Mouse (Mus musculus) inflammation-experienced regulatory T-cells, adult 6 months (primary cell): ENCODE results near the gene Prdm10. TPM values are rescaled to one million over a fixed set of nuclear protein-coding genes. Genes with fewer than 3 reads are reported as not detected.

Experiments used
- ATAC-seq: one replicate; pipeline ENCODE4 v1.8.0; 2017
- polyA plus RNA-seq, 3 experiments: library from polyadenylated mRNA; unstranded; fragments of 100-300 nt; shearing (Covaris generic); gene quantifications; one replicate each; pipeline ENCODE4 v1.2.1; 2017

Prdm10 gene
- polyA plus RNA-seq, 3 experiments from 2014 or later, result 7.7 to 9.0 (median 8.5) TPM

DNA sequence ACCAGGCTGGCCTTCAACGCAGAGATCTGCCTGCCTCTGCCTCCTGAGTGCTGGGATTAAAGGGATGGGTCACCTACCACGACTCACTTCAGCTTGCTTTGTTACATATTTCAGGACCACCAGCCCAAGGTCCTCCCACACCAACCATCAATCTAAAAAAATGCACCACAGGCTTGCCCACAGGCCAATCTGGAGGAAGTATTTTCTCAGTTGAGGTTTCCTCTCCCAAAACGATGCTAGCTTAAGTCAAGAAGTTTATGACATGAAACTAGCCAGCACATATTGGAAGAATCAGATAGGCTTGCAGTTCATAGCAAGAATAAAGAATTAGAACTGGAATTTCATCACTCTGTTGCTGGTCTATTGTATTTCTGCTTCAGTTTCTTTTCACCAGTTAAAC is 24.0 kb downstream of the Prdm10 start:
- ATAC-seq, result no peak

DNA sequence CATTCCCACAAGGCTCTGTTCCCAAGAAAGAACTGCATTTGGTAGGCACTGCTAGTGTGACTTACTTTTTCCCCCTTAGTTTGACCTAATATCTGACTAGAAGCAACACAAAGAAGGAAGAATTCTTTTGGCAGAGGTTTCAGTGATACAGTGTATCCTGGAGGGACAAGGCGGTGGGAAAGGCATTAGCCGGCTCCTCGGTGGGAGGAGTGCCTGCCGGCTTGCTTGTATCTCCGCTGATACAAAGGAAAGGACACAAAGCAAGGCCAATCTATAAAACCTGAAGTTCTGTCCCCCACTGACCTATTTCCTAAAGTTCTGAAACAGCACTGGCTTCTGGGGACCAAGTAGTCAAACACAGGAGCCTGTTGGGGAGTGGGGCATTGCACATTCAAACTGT is 24.8 kb downstream of the Prdm10 start:
- no peak for ATAC-seq

GRCm38 (mm10) chr9:31305807-31306206 is 25.5 kb downstream of the Prdm10 start:
- no peak for ATAC-seq

DNA sequence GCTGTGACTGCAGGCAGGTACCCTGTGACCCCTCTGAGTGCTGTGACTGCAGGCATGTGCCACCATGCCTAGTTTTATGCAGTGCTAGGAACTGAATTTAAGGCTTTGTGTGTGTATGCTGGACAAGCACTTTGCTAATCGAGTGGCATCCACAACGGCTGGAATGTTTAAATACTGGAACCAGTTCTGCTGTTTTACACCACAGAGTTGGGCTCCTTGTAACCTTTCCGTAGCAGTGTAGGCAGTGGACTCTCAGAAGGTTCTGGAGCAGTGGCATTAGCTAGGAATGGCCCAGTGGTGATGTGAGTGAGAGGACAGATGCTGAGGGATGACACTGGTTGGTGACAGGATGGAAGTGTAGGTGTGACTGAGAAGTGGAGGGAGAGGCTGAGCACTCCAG is 26.9 kb downstream of the Prdm10 start:
- ATAC-seq, result no peak

DNA sequence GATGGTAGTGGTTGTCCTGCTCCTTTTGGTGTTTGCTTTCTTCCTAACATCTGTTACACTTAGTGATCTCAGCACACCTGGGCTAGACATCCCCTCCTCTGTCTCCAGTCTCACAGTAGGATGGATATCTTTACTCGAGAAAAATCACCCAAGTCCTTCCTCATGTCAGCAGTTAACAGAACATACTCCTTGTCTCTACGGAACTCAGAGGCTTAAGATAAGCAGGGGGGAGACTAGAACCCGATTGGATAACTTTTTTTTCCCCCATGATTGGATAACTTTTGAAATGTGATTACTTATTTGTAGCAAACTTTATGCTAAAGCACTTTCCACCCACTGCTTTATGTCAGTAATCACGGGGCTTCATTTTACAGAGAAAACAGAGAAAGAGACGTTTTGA is 28.7 kb downstream of the Prdm10 start:
- ATAC-seq, result no peak

DNA sequence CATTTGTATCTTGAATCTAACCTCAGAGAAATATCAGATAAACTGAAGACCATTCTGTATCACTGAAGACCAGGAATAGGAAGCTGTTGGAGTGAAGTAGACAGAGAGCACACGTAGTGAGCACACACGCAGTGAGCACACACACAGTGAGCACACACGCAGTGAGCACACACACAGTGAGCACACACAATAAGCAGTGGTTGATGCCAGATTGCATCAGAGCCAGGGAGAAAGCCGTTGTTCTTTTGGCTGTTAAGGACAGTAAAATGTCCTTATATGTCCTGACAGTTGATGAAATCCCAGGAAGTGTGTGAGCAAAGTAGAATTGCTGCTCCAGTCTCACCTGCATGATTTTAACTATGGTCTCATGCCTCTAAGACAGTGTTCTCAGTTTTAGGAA is 30.3 kb downstream of the Prdm10 start:
- no peak for ATAC-seq

DNA sequence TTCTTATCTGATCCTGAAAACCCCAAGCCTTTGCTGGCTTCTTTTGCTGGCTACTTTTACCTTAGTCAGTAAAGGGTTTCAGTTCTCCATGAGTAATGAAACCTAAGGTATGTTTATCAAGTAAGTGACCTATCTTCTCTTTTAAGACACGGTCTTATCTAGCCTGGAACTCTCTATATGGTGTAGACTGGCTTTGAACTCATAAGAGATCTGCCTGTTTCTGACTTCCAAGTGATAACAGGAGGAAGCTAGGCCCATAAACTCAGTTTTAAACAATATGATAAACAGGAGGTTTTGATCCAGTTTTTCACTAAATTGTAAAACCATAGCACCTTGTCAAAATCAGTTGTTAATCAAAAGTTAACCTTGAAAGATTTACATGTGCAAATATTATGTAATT is 33.5 kb downstream of the Prdm10 start:
- ATAC-seq, result no peak

DNA sequence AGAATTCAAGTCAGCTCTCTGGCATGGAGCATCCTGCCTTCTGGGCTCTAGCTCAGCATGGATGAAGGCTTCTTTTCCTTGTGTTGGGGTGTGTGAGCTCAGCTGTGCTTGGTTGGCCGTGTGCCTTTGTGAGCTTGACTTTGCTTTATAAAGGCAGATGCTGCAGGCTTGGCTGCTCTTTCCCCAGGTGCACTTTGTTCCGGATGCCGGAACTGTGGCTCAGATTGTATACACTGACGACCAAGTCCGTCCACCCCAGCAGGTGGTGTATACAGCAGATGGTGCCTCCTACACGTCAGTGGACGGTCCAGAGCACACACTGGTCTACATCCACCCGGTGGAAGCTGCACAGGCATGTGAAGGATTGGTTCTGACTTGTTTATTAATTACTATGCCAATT is 35.6 kb downstream of the Prdm10 start:
- ATAC-seq, result no peak

DNA sequence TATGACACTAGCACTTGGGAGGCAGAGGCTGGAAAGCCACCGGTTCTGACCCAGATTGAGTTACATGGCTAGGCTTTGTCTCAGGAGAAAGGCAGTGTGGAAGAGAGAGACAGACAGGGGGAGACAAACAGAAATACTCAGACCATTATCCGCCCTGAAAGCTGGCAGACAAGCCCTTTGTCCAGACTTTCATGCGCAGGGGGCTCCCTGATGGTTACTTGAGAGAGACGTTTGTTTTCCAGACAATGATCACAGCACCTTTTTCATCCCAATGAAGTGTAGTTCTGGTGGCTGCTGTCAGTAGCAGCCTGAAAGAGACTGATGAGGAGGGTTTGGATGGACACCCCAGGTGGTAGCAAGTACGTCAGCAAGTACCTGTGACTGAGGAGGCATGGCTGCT is 38.6 kb downstream of the Prdm10 start:
- no peak for ATAC-seq

DNA sequence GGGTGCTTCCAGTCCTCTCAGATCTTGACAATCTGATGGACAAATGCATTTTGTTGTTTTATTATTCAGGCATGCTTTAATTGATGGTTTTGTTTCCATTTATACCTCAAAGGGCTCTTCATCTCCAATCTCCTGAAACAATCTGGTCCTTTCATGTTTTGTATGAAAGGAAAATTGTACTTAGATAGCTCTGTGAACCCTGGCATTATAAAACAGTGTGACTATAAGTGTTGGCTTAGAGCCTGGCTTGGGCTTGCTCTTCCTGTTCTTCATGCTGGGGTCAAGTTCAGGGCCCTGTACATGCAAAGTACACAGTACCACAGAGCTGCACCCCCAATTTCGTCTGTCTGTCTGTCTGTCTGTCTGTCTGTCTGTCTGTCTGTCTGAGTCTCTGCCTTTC is 40.4 kb downstream of the Prdm10 start:
- ATAC-seq, result no peak

- ATAC-seq, result no peak
These were observed 41.2 kb downstream of the Prdm10 start for GRCm38 (mm10) chr9:31321526-31321925.

- ATAC-seq, result no peak
These were observed 41.8 kb downstream of the Prdm10 start for GRCm38 (mm10) chr9:31322090-31322489.

DNA sequence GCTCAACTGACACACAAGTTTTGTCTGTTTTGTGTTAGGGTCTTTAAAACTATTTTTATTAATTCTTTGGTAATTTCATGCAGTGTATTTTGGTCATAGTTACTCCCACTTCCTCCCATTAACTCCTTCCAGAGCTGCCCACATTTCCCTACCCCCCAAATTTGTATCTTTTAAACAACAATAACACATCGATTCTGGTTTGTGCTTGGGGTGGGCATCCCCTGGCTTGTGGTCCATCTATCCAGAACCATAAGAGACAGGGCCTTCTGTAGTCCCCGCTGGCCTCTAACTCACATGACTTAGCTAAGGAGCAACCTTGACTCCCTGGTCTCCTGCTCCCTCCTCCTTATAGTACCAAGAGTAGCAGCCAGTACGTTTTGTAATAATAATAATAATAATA is 50.5 kb downstream of the Prdm10 start:
- no peak for ATAC-seq

DNA sequence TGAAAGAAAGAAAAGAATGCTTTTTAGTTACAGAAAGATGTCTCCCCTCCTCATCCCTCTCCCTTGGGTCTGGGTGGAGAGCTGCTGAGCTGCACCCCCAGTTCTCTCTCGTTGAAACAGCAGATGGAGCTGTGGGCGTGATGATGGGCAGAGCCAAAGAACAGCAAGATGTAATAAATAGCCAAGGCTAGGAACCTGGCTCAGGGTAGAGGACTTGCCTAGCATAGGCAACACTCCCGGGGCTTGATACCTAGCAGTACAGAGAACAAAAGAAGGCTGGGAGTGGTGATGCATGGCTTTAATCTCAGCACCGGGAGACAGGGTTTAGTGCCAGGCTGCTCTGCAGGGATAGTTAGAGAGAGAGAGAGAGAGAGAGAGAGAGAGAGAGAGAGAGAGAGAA is 50.9 kb downstream of the Prdm10 start:
- no peak for ATAC-seq

GRCm38 (mm10) chr9:31331906-31332305 is 51.6 kb downstream of the Prdm10 start:
- ATAC-seq, result no peak

DNA sequence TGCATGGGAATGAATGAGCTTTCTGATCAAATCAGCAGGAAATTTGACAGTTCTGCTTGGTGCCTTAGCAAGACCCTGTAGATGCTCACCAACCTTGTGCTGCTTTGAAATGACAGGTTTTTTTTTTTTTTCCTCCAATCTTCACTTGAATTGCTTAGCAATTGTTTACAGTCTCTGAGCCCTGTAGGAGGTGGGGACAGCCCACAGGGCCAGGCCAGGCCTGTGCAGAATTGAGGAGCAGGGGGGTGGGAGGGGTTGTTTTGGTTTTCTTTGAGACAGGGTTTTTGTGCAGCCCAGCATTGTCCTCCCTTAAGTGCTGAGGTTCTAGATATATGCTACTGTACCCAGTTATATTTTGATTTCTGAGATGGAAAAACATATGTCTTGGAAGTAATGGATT is 52.5 kb downstream of the Prdm10 start:
- ATAC-seq, result no peak

GRCm38 (mm10) chr9:31334991-31335390 is 54.7 kb downstream of the Prdm10 start:
- no peak for ATAC-seq

- ATAC-seq, result no peak
These were observed 64.0 kb downstream of the Prdm10 start for GRCm38 (mm10) chr9:31344289-31344831.

DNA sequence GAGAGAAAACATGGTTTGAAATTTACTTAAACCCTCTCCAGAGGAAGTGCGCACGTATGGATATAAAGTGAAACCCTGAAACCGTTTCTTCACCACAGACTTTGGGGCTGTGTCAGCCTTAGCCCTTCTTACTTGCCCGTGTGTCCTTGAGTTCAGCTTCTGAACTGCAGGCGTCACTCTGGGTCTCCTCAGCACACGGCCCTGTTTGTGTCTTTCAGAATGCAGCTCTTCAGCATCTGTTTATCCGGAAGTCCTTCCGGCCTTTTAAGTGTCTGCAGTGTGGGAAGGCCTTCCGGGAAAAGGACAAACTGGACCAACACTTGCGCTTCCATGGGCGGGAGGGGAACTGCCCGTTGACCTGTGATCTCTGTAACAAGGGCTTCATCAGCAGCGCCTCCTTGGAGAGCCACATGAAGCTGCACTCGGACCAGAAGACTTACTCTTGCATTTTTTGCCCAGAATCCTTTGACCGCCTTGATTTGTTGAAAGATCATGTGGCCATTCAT is 66.3 kb downstream of the Prdm10 start:
- no peak for ATAC-seq

DNA sequence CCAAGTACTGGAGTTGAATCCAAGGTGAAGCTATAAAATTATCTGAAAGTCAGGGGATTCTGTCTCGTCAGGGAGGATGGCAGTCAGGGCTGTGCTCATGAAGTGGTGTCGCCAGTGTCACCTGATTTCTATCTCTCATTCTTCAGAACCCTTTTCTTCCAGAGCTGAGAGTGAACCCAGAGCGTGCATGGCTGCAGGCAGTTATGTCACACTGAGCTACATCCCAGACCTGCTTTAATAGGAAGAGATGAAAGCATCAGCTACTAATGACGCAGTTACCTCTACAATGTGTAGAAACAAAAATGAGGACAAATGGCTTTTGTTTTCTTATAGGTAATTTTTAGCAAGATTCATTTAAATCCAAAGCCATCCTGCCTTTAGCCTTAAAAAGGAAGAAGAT is 68.1 kb downstream of the Prdm10 start:
- ATAC-seq, result no peak

DNA sequence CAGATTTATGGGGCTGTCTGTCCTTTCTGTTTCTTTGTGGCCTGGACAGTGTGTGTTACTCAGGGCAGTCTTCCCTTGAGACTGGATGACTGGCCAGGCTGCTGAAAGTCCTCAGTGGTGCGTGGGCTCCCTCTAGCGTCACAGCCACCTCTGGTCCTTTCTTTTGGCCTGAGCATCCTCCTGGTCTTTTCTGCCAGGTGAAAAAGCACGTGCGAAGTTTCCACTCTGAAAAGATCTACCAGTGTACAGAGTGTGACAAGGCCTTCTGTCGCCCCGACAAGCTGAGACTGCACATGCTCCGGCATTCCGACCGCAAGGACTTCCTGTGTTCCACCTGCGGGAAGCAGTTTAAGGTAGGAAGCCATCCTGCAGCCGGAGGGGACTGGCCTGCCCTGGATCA is 68.6 kb downstream of the Prdm10 start:
- peak; percentile 60 for ATAC-seq

- ATAC-seq, result no peak
These were observed 72.4 kb downstream of the Prdm10 start for GRCm38 (mm10) chr9:31352716-31353115.

DNA sequence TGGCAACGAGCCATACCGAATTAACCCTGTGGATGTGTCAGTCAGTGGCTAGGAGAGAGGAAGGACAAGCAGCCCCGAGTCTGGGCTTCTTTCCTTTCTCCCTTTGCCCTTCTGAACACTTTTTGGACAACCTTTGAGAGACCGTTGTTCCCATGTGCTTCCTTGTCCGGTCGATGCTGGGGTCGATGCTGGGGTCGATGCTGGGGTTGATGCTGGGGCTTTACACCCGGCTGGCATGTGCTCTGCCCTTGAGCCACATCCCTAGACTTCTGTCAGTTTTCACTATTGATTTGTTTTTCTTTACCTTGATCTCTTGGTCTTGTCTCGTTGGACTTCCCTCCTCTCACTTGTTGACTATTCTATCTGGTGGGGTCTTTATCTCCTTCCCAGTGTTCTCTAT is 73.2 kb downstream of the Prdm10 start:
- ATAC-seq, result no peak

- ATAC-seq, result no peak
These were observed 73.7 kb downstream of the Prdm10 start for GRCm38 (mm10) chr9:31354051-31354450.
